Mouse (Mus musculus): Measurements from ENCODE around the gene Ppm1g. TPM values are rescaled to one million over a fixed set of nuclear protein-coding genes. Genes with fewer than 3 reads are reported as not detected.

The Ppm1g gene
- total and polyA plus RNA-seq, 3 experiments: 96.9 to 366 (median 182) TPM

GRCm38 (mm10) chr5:31242191-31242590 lies 21.7 kb upstream of the Ppm1g start:
- H3K9me3 ChIP-seq (replicated peaks; ENCODE audit: low read length): no peaks in the 10 kb centered on the region
- peaks cover 1% of the 10 kb centered on the region for H3K27me3 ChIP-seq (replicated peaks)
- H3K4me1 ChIP-seq (ENCODE audit: control insufficient read depth in 1 of 2, insufficient read depth in 2 of 2): peaks cover 0 to 10% of the 10 kb centered on the region in 2 experiments; a peak in 2 of 4 replicates
- H3K27ac ChIP-seq (ENCODE audit: insufficient read depth, low read depth): no peak overlapping the region
- peak overlapping the region; percentile 35 for H3K9ac ChIP-seq (ENCODE audit: insufficient read depth, low read depth)
- no peak for DNase-seq (ENCODE audit: extremely low read depth)
- H3K36me3 ChIP-seq (replicated peaks in 1 of 2; ENCODE audit: control insufficient read depth in 1 of 2, insufficient read depth in 1 of 2, low read length in 1 of 2): peaks cover 30 to 38% of the 10 kb centered on the region in 2 experiments
- in situ Hi-C loops (cut with MboI; ENCODE audit: low pct_ligation_motif_present, low pct_unique_long_range_greater_than_20kb, low sequenced_read_pairs): no loop called here
- dilution Hi-C loops (cut with MboI; ENCODE audit: extremely low pct_ligation_motif_present, extremely low pct_unique_long_range_greater_than_20kb, low sequenced_read_pairs): no loop called here
- TF ChIP-seq SMC3 (IDR thresholded peaks at IDR 0.05; ENCODE audit: low read depth, low read length) (no peak), MXI1 (IDR thresholded peaks at IDR 0.05; ENCODE audit: low read depth, low read length) (no peak), NRF1 (IDR thresholded peaks at IDR 0.05; ENCODE audit: low read depth, low read length) (no peak), POLR2A (IDR thresholded peaks at IDR 0.05; ENCODE audit: low read depth, low read length) (no peak), JUN (IDR thresholded peaks at IDR 0.05; ENCODE audit: insufficient read depth, low read depth, low read length) (no peak), MEF2A (IDR thresholded peaks at IDR 0.05; ENCODE audit: borderline replicate concordance, low read depth, low read length) (no peak), GABPA (IDR thresholded peaks at IDR 0.05; ENCODE audit: insufficient replicate concordance, low read depth, low read length) (no peak), ZC3H11A (IDR thresholded peaks at IDR 0.05; ENCODE audit: low read depth, low read length) (no peak), JUND (conservative IDR thresholded peaks at IDR 0.05; ENCODE audit: low read depth, low read length) (no peak), UBTF (IDR thresholded peaks at IDR 0.05; ENCODE audit: low read depth, low read length) (no peak)
- peak overlapping the region; percentile 52; the same call in 1 of the 2 replicates for H3K4me2 ChIP-seq (ENCODE audit: insufficient read depth, low read depth, poor library complexity, severe bottlenecking)
- H3K79me2 ChIP-seq (replicated peaks; ENCODE audit: control insufficient read depth, extremely low read depth, insufficient read depth, poor library complexity, severe bottlenecking): peaks cover 19% of the 10 kb centered on the region
- H3K4me3 ChIP-seq (replicated peaks in 1 of 3; ENCODE audit: low read depth in 2 of 3, low read length in 2 of 3, poor library complexity in 1 of 3): peak overlapping the region; percentile 63 to 87 (median 85)

- dilution Hi-C loops (cut with MboI; ENCODE audit: extremely low pct_ligation_motif_present, extremely low pct_unique_long_range_greater_than_20kb, low sequenced_read_pairs): no loop called here
- Histone ChIP-seq H3K4me2 (ENCODE audit: insufficient read depth, low read depth, poor library complexity, severe bottlenecking) (peak overlapping the region; percentile 52), H3K27me3 (replicated peaks) (peaks cover 2% of the 10 kb centered on the region), H3K4me1 (ENCODE audit: control insufficient read depth in 1 of 2, insufficient read depth in 2 of 2) (peaks cover 0 to 10% of the 10 kb centered on the region in 2 experiments; a peak in 2 of 4 replicates), H3K27ac (ENCODE audit: insufficient read depth, low read depth) (no peak overlapping the region), H3K9me3 (replicated peaks; ENCODE audit: low read length) (no peaks in the 10 kb centered on the region), H3K4me3 (replicated peaks in 1 of 3; ENCODE audit: low read depth in 2 of 3, low read length in 2 of 3, poor library complexity in 1 of 3) (peak overlapping the region; percentile 63 to 87 (median 85)), H3K9ac (ENCODE audit: insufficient read depth, low read depth) (peak overlapping the region; percentile 35), H3K36me3 (replicated peaks in 1 of 2; ENCODE audit: control insufficient read depth in 1 of 2, insufficient read depth in 1 of 2, low read length in 1 of 2) (peaks cover 27 to 33% of the 10 kb centered on the region in 2 experiments), H3K79me2 (replicated peaks; ENCODE audit: control insufficient read depth, extremely low read depth, insufficient read depth, poor library complexity, severe bottlenecking) (peaks cover 19% of the 10 kb centered on the region)
- DNase-seq (ENCODE audit: extremely low read depth): no peak
- TF ChIP-seq MAX (IDR thresholded peaks at IDR 0.05; ENCODE audit: low read length) (no peak), MXI1 (IDR thresholded peaks at IDR 0.05; ENCODE audit: low read depth, low read length) (peak; percentile 3; the same call in 1 of the 2 replicates), NELFE (IDR thresholded peaks at IDR 0.05; ENCODE audit: low read depth, low read length) (peak; percentile 10; the same call in 1 of the 2 replicates), IRF4 (IDR thresholded peaks at IDR 0.05; ENCODE audit: low read depth, low read length) (peak; percentile 19; the same call in 1 of the 2 replicates)
- in situ Hi-C loops (cut with MboI; ENCODE audit: low pct_ligation_motif_present, low pct_unique_long_range_greater_than_20kb, low sequenced_read_pairs): no loop called here
Observed at GRCm38 (mm10) chr5:31241522-31242034, 21.1 kb upstream of the Ppm1g start.

Measured in CH12.LX (cell line).